Comparison of ENCODE assay signal across 15 mouse cellular contexts in genomic region chr8:79849982-79850514, GRCm38 (mm10).
A peak's percentile ranks its signal among the peaks of the same experiment; 100 is the strongest.
DNase-seq lines count a peak whose midpoint lies in the region; ATAC-seq and TF ChIP-seq lines count a peak whose summit lies in the region.
"Had no signal": no experiment of that assay in that cellular context is flagged by ENCODE, and none has a peak within 500 bp of the region (broad histone marks: within the 10 kb centered on the region; RNA-seq: fewer than 3 reads in every experiment).

No protein-coding gene starts in this region.

- no peak overlapping the region for H3K9ac ChIP-seq in hindbrain, embryonic 15.5 days
- H3K9ac ChIP-seq in hindbrain, embryonic 13.5 days: no peak overlapping the region
- 0 out of 2 replicates have a peak overlapping the region, but pooled peaks have one; percentile 3 for H3K9ac ChIP-seq in forebrain, embryonic 15.5 days (replicated peaks)
- H3K9ac ChIP-seq: liver, postnatal 0 days had no signal

- H3K36me3 ChIP-seq in hindbrain, embryonic 15.5 days: no peaks in the 10 kb centered on the region
- H3K36me3 ChIP-seq in hindbrain, embryonic 13.5 days: no peaks in the 10 kb centered on the region
- H3K36me3 ChIP-seq in forebrain, embryonic 15.5 days: no peaks in the 10 kb centered on the region

- DNase-seq in cerebellum, postnatal 14 days: peak; percentile 39 to 57
- DNase-seq in cerebellum, adult 9-10 months: no peak
- DNase-seq in Muller cell, postnatal 12 days (ENCODE audit: inconsistent ontology term): peak; percentile 30
- DNase-seq in lung, postnatal 4 days: no peak
- DNase-seq in lung, adult 2 months: no peak
- DNase-seq: heart, adult 11 months; kidney, adult 11 months; liver; liver, postnatal 0 days had no signal

- no peak for TF ChIP-seq CTCF in lung, adult 2 months (IDR thresholded peaks at IDR 0.05; ENCODE audit: insufficient read depth, low read length)

- H3K27ac ChIP-seq in hindbrain, embryonic 15.5 days (replicated peaks): no peak overlapping the region
- H3K27ac ChIP-seq in hindbrain, embryonic 13.5 days: no peak overlapping the region
- no peak overlapping the region for H3K27ac ChIP-seq in forebrain, embryonic 15.5 days (replicated peaks)
- H3K27ac ChIP-seq: kidney, postnatal 0 days; layer of hippocampus, adult 2 months had no signal

- TF ChIP-seq POLR2A in lung, adult 2 months (IDR thresholded peaks at IDR 0.05; ENCODE audit: borderline replicate concordance, extremely low read depth, low read depth, low read length): no peak

- peak; percentile 79 for ATAC-seq in hindbrain, embryonic 15.5 days (ENCODE audit: low FRiP score, low read depth)
- no peak for ATAC-seq in hindbrain, embryonic 13.5 days (ENCODE audit: low FRiP score)
- peak; percentile 72 for ATAC-seq in forebrain, embryonic 15.5 days (replicated peaks)
- ATAC-seq: liver, postnatal 0 days had no signal

- H3K4me2 ChIP-seq in hindbrain, embryonic 15.5 days: peak overlapping the region; percentile 15; the same call in 1 of the 2 replicates
- no peak overlapping the region for H3K4me2 ChIP-seq in hindbrain, embryonic 13.5 days
- H3K4me2 ChIP-seq in forebrain, embryonic 15.5 days (replicated peaks): no peak overlapping the region; the same call in 1 of the 2 replicates

- H3K4me3 ChIP-seq in hindbrain, embryonic 15.5 days: no peak overlapping the region
- no peak overlapping the region for H3K4me3 ChIP-seq in hindbrain, embryonic 13.5 days
- no peak overlapping the region for H3K4me3 ChIP-seq in forebrain, embryonic 15.5 days
- H3K4me3 ChIP-seq in lung, adult 2 months (replicated peaks; ENCODE audit: extremely low read depth, low read depth, low read length): no peak overlapping the region
- H3K4me3 ChIP-seq: erythroblast, embryonic 14.5 days; layer of hippocampus, adult 2 months had no signal

- H3K9me3 ChIP-seq in hindbrain, embryonic 15.5 days: no peaks in the 10 kb centered on the region
- H3K9me3 ChIP-seq in hindbrain, embryonic 13.5 days: no peaks in the 10 kb centered on the region
- H3K9me3 ChIP-seq in forebrain, embryonic 15.5 days: no peaks in the 10 kb centered on the region

- 53% methylated on average over 7 of the region's 7 CpGs for WGBS in hindbrain, embryonic 15.5 days
- WGBS in hindbrain, embryonic 13.5 days: 60% methylated on average over 7 of the region's 7 CpGs
- WGBS in forebrain, embryonic 15.5 days: 36% methylated on average over 7 of the region's 7 CpGs
- WGBS in lung, adult 2 months: 71% methylated on average over 7 of the region's 7 CpGs

- no peaks in the 10 kb centered on the region for H3K27me3 ChIP-seq in hindbrain, embryonic 15.5 days
- no peaks in the 10 kb centered on the region for H3K27me3 ChIP-seq in hindbrain, embryonic 13.5 days
- H3K27me3 ChIP-seq in forebrain, embryonic 15.5 days: no peaks in the 10 kb centered on the region

- no peaks in the 10 kb centered on the region for H3K4me1 ChIP-seq in hindbrain, embryonic 15.5 days (replicated peaks)
- H3K4me1 ChIP-seq in hindbrain, embryonic 13.5 days (replicated peaks): no peaks in the 10 kb centered on the region
- peaks cover 12% of the 10 kb centered on the region for H3K4me1 ChIP-seq in forebrain, embryonic 15.5 days
- no peaks in the 10 kb centered on the region for H3K4me1 ChIP-seq in lung, adult 2 months (ENCODE audit: control insufficient read depth, insufficient read depth, low read length)

Comparison
In these comparisons a context has a peak if more than half of its experiments do, and no peak if none do; other contexts are left out.
1. DNase-seq: peak in cerebellum, postnatal 14 days (2 of 2) and Muller cell, postnatal 12 days (single experiment); none in cerebellum, adult 9-10 months (single experiment), lung, postnatal 4 days (0 of 2) and lung, adult 2 months (single experiment).